Mouse (Mus musculus) cerebellum, adult 2 months (tissue): ENCODE measurements at regions not wholly inside any gene's neighbourhood (a gene's known extent, or its start where the extent isn't known, plus 50 kb on each side); places are given as distances from the start of the nearest gene placed in this dataset.
"Not testable (repeated sequence)": the region's sequence is repeated elsewhere in the genome, so short reads cannot be mapped to it uniquely, and the experiment has no call there.

Experiments
- DNase-seq, 2 experiments: peaks; one replicate each; pipeline ENCODE4 v3.0.0; 2021
- H3K27ac ChIP-seq: fragments of 200-500 bp; 2 replicates; pipeline ENCODE4 v1.5.1; 2012; ENCODE audit warnings: low read length, control low read depth, inconsistent platforms; ENCODE audit not compliant: insufficient read depth
- H3K27me3 ChIP-seq: fragments of 200-500 bp; 2 replicates; pipeline ENCODE4 v1.6.1; 2012; ENCODE audit warnings: inconsistent platforms, mild to moderate bottlenecking, low read length, moderate library complexity; ENCODE audit not compliant: control insufficient read depth, insufficient read depth
- H3K4me1 ChIP-seq: fragments of 200-500 bp; 2 replicates; pipeline ENCODE4 v1.6.1; 2011; ENCODE audit warnings: low read length; ENCODE audit not compliant: control insufficient read depth, insufficient read depth
- H3K4me3 ChIP-seq: fragments of 200-500 bp; replicated peaks from 2 replicates; pipeline ENCODE3; 2011; ENCODE audit warnings: mild to moderate bottlenecking, low read depth, low read length, control low read depth; ENCODE audit not compliant: insufficient read depth
- CTCF ChIP-seq: fragments of 200-500 bp; IDR thresholded peaks from 2 replicates; pipeline ENCODE4 v1.5.1; 2011; ENCODE audit warnings: low read depth, mild to moderate bottlenecking, control low read depth, low read length, moderate library complexity, borderline replicate concordance; ENCODE audit not compliant: insufficient read depth
- POLR2A ChIP-seq: fragments of 200-500 bp; IDR thresholded peaks from 2 replicates; pipeline ENCODE4 v1.6.1; 2011; ENCODE audit warnings: low read length, control low read depth, borderline replicate concordance; ENCODE audit not compliant: insufficient read depth
- WGBS: fragments of 180-500 bp; shearing (Covaris S2); methylation state at CpG from one replicate; pipeline ENCODE4 v1.1.7; 2018; 5-methylcytosine and 5-hydroxymethylcytosine counted together

- Histone ChIP-seq H3K27me3 (no peaks in the 10 kb centered on the region), H3K4me1 (no peaks in the 10 kb centered on the region), H3K4me3 (no peak overlapping the region), H3K27ac (no peak overlapping the region)
- DNase-seq = no peak
- TF ChIP-seq CTCF = no peak
- TF ChIP-seq POLR2A = no peak
- WGBS = 82% methylated on average over 10 of the region's 10 CpGs
Measured at GRCm38 (mm10) chr2:3864872-3865271, 152.6 kb upstream of the Frmd4a start.

GRCm38 (mm10) chr2:3866736-3867135 is 150.8 kb upstream of the Frmd4a start:
- not testable (repeated sequence) for H3K27me3 ChIP-seq, H3K4me1 ChIP-seq, H3K27ac ChIP-seq, H3K4me3 ChIP-seq, DNase-seq
- 88% methylated on average over 4 of the region's 4 CpGs for WGBS

- WGBS = 35% methylated on average over 1 of the region's 1 CpGs
- H3K27ac ChIP-seq = no peak overlapping the region
- H3K4me1 ChIP-seq = no peaks in the 10 kb centered on the region
- no peak for DNase-seq
- no peaks in the 10 kb centered on the region for H3K27me3 ChIP-seq
- H3K4me3 ChIP-seq = no peak overlapping the region
- no peak for TF ChIP-seq POLR2A
- no peak for TF ChIP-seq CTCF
Measured at GRCm38 (mm10) chr2:3869701-3870100, 147.8 kb upstream of the Frmd4a start.

- H3K27ac ChIP-seq = no peak overlapping the region
Measured at GRCm38 (mm10) chr2:3871748-3872147, 145.8 kb upstream of the Frmd4a start.

GRCm38 (mm10) chr2:3887000-3887399 is 130.5 kb upstream of the Frmd4a start:
- no peaks in the 10 kb centered on the region for H3K4me1 ChIP-seq
- H3K4me3 ChIP-seq = no peak overlapping the region
- 90% methylated on average over 6 of the region's 6 CpGs for WGBS
- H3K27me3 ChIP-seq = no peaks in the 10 kb centered on the region; the same call in 1 of the 2 replicates
- DNase-seq = no peak
- no peak overlapping the region for H3K27ac ChIP-seq
- TF ChIP-seq POLR2A (no peak), CTCF (no peak)

More at GRCm38 (mm10) chr2:3871748-3872147, 145.8 kb upstream of the Frmd4a start:
- WGBS = 66% methylated on average over 3 of the region's 3 CpGs
- Histone ChIP-seq H3K4me1 (no peaks in the 10 kb centered on the region), H3K27me3 (no peaks in the 10 kb centered on the region), H3K4me3 (no peak overlapping the region)
- no peak for DNase-seq
- TF ChIP-seq POLR2A (no peak), CTCF (no peak)

GRCm38 (mm10) chr2:3887845-3888433 is 129.6 kb upstream of the Frmd4a start:
- no peak for DNase-seq
- no peaks in the 10 kb centered on the region for H3K4me1 ChIP-seq
- 37% methylated on average over 14 of the region's 14 CpGs for WGBS
- TF ChIP-seq POLR2A (no peak), CTCF (no peak)
- H3K4me3 ChIP-seq = no peak overlapping the region
- no peak overlapping the region for H3K27ac ChIP-seq
- no peaks in the 10 kb centered on the region; the same call in 1 of the 2 replicates for H3K27me3 ChIP-seq

GRCm38 (mm10) chr2:3889381-3889780 is 128.1 kb upstream of the Frmd4a start:
- Histone ChIP-seq H3K4me3 (no peak overlapping the region), H3K27ac (no peak overlapping the region), H3K4me1 (no peaks in the 10 kb centered on the region), H3K27me3 (no peaks in the 10 kb centered on the region; the same call in 1 of the 2 replicates)
- WGBS = 95% methylated on average over 3 of the region's 3 CpGs
- DNase-seq = no peak
- TF ChIP-seq POLR2A (no peak), CTCF (no peak)

GRCm38 (mm10) chr2:3890462-3890861 is 127.1 kb upstream of the Frmd4a start:
- Histone ChIP-seq H3K27ac (no peak overlapping the region), H3K27me3 (no peaks in the 10 kb centered on the region; the same call in 1 of the 2 replicates), H3K4me3 (no peak overlapping the region), H3K4me1 (no peaks in the 10 kb centered on the region)
- WGBS = 55% methylated on average over 8 of the region's 8 CpGs
- DNase-seq = no peak
- no peak for TF ChIP-seq CTCF
- no peak for TF ChIP-seq POLR2A
